Mouse (Mus musculus): ENCODE results near the gene Copg2.

DNA sequence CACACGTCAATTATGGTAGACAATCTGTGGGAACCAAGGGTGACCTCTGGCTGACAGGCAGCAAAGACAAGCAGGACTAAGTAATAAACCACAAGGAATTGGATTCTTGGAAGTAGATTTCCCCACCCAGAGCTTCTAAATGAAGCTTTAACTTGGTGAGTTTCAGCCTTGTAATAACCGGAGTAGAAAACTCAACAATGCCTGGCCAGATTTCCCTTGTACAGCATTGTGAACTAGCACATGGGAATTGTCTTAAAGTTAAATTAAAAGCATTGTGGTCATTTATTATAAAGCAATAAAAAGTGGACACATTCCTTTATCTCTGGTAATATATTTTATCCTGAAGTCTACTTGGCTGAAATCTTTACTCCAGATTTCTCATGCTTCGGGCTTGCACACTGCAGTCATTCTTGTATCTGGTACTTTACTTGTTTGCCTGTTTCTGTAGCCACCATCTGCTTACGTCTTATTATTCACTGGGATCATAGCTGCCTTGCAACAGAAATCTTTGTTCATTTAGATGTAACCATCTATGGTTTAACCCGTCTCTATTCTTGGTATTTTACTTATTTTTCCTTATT lies 181.6 kb downstream of the Copg2 start:
- TF ChIP-seq CTCF (IDR thresholded peaks at IDR 0.05) (no peak), EP300 (IDR thresholded peaks at IDR 0.05) (no peak)

Measured in lung, postnatal 0 days (tissue).